Mouse (Mus musculus): Measurements from ENCODE around the gene Dscam.
"Not testable (repeated sequence)": the region's sequence is repeated elsewhere in the genome, so short reads cannot be mapped to it uniquely, and the experiment has no call there.

Dscam gene

GRCm38 (mm10) chr16:96884590-96884989 is 286.0 kb downstream of the Dscam start:
- DNase-seq (ENCODE audit: low spot score): not testable (repeated sequence)

- no peak for DNase-seq (ENCODE audit: low spot score)
These were observed 293.3 kb downstream of the Dscam start for GRCm38 (mm10) chr16:96877271-96877670.

GRCm38 (mm10) chr16:96872799-96873198 is 297.8 kb downstream of the Dscam start:
- no peak for DNase-seq (ENCODE audit: low spot score)

GRCm38 (mm10) chr16:96857571-96857970 is 313.0 kb downstream of the Dscam start:
- DNase-seq (ENCODE audit: low spot score): no peak

- DNase-seq (ENCODE audit: low spot score): no peak
These were observed 315.5 kb downstream of the Dscam start for GRCm38 (mm10) chr16:96855060-96855459.

- DNase-seq (ENCODE audit: low spot score): no peak
These were observed 318.2 kb downstream of the Dscam start for GRCm38 (mm10) chr16:96852383-96852782.

- DNase-seq (ENCODE audit: low spot score): no peak
These were observed 321.6 kb downstream of the Dscam start for GRCm38 (mm10) chr16:96848916-96849315.

- DNase-seq (ENCODE audit: low spot score): no peak
These were observed 324.0 kb downstream of the Dscam start for GRCm38 (mm10) chr16:96846585-96846984.

GRCm38 (mm10) chr16:96846113-96846512 is 324.4 kb downstream of the Dscam start:
- no peak for DNase-seq (ENCODE audit: low spot score)

- no peak for DNase-seq (ENCODE audit: low spot score)
These were observed 325.0 kb downstream of the Dscam start for GRCm38 (mm10) chr16:96845475-96846098.

GRCm38 (mm10) chr16:96843691-96844400 is 326.7 kb downstream of the Dscam start:
- DNase-seq (ENCODE audit: low spot score): no peak

- no peak for DNase-seq (ENCODE audit: low spot score)
These were observed 327.7 kb downstream of the Dscam start for GRCm38 (mm10) chr16:96842829-96843360.

GRCm38 (mm10) chr16:96819649-96820048 is 350.9 kb downstream of the Dscam start:
- DNase-seq (ENCODE audit: low spot score): peak; percentile 4

GRCm38 (mm10) chr16:96806298-96806697 is 364.3 kb downstream of the Dscam start:
- DNase-seq (ENCODE audit: low spot score): no peak

GRCm38 (mm10) chr16:96802636-96803035 is 367.9 kb downstream of the Dscam start:
- DNase-seq (ENCODE audit: low spot score): no peak

- DNase-seq (ENCODE audit: low spot score): no peak
These were observed 368.8 kb downstream of the Dscam start for GRCm38 (mm10) chr16:96801650-96802237.

- DNase-seq (ENCODE audit: low spot score): no peak
These were observed 375.1 kb downstream of the Dscam start for GRCm38 (mm10) chr16:96795431-96795830.

- DNase-seq (ENCODE audit: low spot score): no peak
These were observed 379.2 kb downstream of the Dscam start for GRCm38 (mm10) chr16:96791307-96791706.

- no peak for DNase-seq (ENCODE audit: low spot score)
These were observed 382.3 kb downstream of the Dscam start for GRCm38 (mm10) chr16:96788286-96788685.

GRCm38 (mm10) chr16:96779021-96779420 is 391.5 kb downstream of the Dscam start:
- DNase-seq (ENCODE audit: low spot score): no peak

- no peak for DNase-seq (ENCODE audit: low spot score)
These were observed 396.3 kb downstream of the Dscam start for GRCm38 (mm10) chr16:96774245-96774644.

- no peak for DNase-seq (ENCODE audit: low spot score)
These were observed 402.6 kb downstream of the Dscam start for GRCm38 (mm10) chr16:96767985-96768384.

GRCm38 (mm10) chr16:96767508-96767907 is 403.0 kb downstream of the Dscam start:
- no peak for DNase-seq (ENCODE audit: low spot score)
